Mouse (Mus musculus) cerebellum, adult 9-10 months (tissue): ENCODE results near the gene Il21.

ENCODE experiments used
- DNase-seq: peaks from one replicate; pipeline ENCODE4 v3.0.0; 2022

Il21 gene

DNA sequence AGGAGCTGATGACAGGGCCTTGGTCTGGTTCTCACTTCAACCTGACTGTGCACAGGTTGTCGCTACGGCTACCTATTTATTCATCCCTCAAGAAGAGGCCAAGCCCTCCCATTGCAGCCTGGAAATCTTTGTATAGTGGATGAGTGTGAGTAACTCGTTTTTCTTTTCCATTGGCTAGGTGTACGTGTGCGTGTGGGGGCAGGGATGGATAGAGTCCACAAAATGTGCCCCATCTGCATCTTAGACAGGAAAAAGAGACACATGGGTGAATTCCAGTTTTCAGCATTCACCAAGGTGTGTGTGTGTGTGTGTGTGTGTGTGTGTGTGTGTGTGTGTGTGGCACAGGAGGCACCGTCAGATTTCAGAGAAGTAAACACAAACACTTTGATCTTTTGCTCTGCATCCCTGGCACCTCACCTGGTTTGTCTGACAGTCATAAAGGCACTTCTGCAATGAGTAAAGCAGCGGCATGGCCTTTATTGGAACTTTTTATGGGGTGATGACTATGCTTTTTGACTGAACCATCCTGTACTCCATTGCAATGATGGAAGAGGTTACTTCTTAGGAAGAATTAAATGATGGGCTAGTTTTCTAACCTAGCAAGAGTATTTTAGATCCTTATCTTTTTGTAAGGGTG lies at the start of gene Il21:
TSS of gene Il21 (minus strand) at position 51 of the 637 bp plus-strand sequence.
- DNase-seq: no peak

DNA sequence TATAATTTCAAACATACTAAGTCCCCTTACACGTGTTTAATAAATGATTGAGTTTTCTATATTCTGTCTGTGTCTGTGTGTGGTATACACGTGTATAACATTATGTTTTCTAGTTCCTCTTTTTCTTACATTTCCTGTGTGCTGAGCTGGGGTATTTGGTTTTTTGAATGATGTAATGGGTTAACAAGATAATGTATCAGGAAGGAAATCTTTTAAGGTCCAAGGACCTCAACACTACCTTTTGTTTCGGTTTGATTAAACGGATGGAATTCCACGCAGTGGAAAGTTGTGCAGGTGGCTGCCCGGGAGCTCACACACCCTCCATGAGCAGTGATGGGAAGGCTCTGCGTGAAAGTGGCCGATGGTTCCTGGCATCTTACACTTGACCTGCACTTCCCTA lies 48.4 kb upstream of the Il21 start:
- DNase-seq: no peak

DNA sequence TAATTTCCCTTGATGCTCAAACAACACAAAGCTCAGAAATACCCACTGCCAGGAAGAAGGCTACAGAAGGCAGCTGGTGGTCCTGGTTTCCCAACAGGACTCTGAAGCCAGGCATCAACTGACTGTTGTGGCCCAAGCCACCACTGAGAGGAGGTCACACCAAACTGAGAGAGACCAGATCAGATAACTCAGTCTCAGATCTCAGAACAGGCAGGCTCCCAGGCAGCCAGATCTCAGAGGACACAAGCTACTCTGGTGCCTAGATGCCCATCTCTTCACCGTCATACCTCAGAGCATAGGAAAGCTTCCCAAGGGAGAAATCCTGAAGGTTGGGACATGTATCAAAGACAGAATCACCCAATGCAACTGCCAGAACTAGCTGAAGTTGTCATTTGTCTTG lies 47.8 kb upstream of the Il21 start:
- no peak for DNase-seq

DNA sequence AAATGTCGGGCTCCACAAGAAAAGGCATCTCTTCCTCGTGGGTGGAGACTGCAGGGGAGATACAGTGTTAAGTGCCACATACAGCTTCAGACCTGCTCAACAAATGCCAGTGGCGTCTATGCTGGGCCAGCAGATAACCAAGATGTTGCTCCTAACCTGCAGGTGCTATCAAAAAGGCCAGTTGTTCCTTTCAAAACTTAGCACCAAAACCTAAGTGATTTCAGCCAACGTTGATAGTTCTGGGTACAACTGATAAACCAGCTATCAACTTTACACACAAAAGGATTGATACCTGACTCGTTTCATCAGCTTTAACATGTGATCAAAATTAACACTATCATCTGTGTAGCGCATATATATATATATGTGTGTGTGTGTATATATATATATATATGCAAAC lies 42.2 kb upstream of the Il21 start:
- DNase-seq: no peak

DNA sequence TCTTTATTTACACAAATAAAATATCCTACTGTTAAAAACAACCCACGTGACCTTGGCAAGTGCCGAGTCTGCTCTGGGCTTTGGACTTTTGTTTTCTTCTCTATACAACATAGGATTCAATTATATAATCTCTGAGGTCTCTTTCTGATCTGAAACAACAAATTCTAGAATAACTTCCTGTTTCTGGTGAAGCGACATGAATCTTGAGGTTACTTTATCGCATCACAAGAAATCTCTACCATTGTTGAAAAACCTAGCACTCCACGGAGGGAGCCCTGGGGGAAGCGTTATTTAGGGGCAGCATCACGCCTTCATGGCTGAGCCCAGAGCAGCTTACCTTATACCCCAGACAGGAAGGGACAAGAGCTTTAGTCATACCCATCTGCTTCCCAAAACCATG lies 40.7 kb upstream of the Il21 start:
- no peak for DNase-seq

DNA sequence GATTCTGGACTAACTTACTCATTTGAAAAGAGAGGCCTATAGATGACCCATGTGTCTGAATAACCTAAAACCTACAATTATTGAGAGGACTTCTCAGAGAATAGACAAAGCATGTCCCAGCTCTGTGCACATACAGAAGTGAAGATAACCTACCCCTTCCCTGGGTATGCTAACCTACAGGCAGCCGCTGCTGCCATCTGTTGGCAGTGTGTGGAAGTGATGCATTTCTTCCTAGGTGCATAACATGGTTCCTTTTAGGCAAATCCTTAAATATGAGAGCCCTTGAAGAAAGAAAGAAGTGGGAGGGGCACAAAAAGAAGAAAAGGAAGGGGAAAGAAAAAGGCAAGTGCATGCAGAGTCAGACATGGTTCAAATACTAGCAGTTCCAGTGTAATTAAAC lies 38.8 kb upstream of the Il21 start:
- DNase-seq: peak; percentile 15

DNA sequence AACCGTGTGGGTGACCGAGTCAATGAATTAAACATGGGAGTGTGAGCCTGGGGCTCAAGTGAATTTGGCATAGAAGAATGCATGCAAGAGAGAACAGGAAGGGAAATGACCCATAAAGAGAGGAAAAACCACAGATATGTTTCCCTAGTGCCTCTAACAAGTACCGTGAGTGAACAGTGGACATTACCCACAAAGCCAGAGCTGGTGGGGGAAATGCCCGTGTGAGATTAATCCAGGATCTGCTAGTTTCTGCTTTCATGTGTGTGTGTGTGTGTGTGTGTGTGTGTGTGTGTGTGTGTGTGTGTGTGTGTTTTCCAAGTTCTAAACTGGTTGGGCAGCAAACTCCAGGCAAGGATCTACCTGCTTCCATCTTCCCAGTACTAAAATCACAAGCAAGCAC lies 37.5 kb upstream of the Il21 start:
- no peak for DNase-seq

DNA sequence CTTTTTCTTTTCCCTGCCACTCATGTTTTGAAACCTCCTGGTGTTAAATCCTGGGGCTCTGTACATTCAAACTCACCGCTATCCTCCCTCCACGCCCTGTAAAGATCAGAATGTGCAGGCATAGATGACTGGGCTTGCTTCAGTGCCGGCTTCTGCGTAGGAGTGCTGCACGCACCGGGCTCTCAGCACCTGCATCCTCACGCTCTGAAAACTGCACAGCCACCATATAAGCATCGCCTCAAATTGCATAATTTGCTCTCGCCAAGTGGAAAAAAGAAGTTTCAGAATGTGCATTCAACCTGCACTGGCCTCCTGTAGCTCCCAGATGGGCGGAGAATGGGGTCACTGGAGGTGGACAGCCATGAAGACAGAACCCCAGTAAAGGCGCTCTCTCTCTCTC lies 35.9 kb upstream of the Il21 start:
- no peak for DNase-seq

DNA sequence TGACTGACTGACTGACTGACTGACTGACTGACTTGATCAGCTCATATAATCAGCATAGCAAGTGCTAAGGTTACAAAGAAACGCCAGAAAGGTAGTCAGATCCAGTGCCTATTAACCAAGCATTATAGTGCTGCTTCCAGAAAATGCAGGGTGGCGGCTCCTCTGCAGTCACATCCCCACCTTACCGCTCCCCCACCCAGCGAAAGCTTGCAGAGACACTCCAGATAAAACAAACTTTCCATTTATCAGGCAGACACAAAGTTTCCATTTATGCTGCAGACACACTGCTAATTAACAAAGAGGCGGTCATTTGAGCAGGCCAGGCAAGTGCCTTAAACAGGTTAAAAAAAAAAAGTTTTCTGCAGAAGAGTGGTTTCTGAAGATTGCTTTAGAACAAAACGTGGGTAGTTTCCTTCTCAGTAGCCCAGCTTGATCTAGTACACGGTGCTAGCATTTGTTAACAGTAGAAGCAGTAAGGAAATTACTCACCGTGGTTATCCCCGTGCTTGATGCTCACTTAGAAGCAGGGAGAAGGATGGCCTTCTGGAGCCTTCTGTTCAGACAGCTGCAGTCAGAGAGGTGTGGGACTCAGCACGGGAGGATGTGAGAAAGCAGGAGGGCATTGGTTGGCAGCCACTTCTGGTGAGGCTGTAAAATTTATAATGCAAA lies 27.0 kb upstream of the Il21 start:
- DNase-seq: no peak

DNA sequence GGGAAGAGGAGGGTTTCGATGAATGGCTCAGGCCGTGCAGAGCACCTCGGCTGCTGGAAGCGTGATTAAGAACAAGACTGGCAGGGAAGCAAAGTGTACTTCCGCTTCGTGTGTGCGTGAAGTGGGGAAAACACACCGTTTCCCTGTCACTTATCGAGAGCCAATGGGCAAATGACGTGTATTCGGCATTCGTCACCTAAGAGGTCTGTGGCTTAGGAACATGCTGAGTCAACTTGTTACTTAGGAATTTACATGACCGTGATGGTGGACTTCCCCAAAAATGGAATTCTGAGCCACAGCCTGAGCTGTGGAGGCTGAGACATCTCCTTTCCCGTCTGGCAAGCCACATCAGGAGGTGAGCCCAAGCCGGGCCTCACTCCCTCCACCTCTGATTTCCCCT lies 25.3 kb upstream of the Il21 start:
- DNase-seq: no peak

DNA sequence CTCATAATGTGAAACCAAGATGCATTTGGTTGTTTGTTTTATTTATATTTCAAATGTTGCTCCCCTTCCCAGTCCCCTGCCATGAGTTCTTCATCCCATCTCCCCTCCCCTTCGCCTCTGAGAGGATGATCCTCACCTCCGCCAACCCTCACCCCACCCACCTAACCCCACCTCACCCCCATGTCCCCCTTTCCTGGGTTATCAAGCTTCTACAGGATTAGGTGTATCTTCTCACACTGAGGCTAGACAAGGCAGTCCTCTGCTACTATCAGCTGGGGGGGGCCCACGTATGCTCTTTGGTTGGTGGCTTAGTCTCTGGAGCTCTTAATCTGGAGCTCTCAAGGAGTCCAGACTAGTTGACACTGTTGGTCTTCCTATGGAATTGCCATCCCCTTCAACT lies 18.5 kb upstream of the Il21 start:
- no peak for DNase-seq

DNA sequence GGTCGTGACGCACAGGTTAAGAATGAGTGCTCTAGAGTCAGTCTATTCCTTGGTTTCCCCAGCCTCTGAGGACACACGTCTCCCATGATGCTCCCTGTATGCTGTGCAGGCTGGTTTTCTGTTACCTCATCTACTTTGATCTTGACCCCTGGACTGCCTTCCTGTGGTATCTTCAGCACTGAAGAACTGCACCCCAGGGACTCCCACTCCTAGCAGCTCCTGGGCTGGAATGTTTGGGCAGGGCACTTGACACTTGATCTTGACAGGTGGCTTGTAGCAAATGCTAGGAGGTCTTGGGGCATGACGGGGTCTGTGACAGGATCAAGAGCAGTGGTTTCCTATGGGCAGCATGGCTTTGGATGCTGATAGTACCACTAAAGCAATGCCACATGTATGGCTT lies 2.6 kb upstream of the Il21 start:
- no peak for DNase-seq

DNA sequence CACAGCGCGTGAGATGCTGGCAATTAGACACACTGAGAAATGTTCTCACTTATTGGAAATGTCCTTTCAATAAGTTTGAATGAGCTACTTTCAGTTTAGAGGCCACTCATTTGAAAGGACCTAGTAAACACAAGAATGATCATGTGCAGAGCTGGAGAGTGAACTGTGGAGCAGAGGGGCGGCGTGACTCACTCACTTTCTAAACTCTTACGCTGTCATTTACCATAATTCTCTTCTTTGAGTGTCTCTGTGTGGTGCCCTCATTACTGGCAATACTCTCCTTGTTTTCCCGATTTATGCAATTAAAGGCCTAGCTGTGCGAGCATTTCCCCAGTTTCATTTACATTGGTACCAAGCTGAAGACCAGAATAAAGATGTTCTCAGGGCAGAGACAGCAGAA lies 1.3 kb downstream of the Il21 start:
- DNase-seq: no peak

DNA sequence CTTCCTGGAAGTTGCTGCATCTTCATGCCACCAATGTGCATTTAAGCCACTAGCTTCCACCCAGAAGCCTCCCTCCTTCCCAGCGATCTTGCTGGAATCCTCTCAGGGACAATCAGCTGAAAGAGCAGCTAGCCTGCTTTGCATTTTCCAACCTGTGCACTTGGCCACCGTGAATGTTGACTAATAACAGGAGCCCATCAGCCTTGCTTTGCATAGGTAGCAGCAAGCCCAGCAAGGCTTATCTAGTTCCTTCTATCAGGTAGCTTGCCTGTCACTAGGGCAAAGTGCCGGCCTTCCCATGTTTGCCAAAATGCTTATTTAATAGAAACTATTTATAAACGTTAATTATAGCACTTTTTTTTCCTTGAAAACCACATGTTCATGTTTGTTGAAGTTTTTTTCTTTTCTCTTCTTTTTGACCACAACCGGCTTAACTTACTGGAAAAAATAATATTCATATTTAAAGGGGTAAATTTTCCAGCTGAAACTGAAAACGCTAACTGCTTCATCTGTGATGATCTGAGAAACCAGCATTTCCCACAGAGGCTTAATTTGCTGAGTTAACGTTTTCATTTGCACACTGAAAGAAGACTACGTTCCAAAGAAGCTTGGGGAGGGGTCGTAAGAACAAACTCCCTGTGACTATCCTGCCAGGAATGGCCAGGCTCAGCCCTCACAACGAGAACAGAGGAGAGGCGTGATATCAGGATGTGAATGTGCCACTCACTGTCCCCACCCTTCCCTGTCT lies 3.2 kb downstream of the Il21 start:
- DNase-seq: no peak

DNA sequence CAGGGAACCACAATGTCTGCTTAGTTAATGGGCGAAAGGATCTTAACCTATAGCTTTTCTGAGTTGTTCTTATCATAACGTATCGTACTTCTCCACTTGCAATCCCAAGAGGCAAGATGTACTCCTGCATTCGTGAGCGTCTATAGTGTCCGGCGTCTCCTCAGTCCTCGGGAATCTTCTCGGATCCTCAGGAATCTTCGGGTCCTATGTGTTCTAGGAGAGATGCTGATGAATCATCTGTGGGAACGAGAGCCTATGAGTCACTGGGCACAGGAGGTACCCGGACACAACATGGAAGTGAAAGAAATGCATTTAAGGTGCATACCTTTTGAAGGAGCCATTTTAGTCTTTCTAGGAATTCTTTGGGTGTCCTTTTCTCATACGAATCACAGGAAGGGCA lies 7.3 kb downstream of the Il21 start:
- no peak for DNase-seq

DNA sequence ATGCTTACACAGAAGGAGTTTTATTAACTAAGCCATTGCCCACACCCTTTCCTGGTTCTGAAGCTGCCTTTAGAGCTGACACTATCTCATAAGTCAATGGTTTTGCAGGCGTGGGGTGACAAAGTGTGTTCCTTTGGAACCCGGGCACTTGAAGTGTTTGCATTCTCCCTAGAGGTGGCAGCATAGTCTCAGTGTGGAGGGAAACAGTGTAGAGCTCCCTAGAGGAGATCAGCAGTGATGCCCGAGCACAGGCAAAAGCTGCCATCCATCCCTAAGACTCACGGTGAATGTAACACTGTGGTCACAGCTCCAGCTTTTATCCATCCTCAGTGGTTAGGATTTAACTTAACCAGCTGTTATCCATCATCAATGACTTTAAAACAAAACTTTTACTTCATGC lies 13.4 kb downstream of the Il21 start:
- peak; percentile 29 for DNase-seq

DNA sequence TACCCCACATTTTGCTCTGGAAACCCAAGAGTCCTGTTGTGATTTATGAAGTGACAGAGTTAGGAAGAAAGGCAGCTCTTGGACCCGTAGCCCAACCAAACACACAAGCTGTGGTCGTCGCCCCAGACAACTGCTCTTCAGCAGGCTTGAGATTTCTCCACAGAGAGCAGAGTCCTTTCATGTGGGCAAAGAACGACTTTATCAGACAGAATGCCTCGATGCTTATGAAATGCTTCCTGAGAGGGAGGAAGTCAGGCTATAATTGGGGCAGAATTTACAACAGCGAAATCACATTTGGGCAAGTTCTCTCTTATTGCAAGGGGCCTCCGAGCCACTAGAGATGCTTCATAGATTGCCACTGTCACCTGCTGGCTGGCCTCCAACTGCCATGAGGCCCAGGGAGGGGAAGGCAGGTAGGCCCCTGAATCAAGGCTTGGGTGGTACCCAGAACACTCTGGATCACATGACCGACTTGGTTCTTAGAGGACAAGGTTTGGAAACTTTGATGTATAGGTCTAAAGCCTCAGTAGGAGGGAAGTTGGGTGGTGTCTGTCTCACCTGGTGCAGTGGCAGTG lies 27.1 kb downstream of the Il21 start:
- no peak for DNase-seq

DNA sequence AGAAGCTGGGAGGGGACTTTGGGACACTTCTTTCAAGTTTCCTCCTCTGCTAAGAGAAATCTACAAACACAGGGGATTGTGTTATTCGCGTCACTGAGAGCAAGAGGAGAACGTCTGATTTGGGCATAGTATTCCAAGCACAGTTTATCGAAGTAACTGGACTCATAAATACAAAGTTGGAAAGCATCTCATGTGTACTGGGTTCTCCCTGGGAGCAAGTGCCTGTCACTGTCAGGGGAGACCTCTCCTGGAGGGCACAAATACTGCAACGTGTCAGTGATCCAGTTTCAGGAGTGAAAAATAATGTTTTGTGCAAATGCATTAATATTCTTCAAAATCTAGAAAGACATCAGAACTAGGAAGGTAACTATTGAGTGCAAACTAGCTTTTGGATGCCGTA lies 27.9 kb downstream of the Il21 start:
- DNase-seq: peak; percentile 9

DNA sequence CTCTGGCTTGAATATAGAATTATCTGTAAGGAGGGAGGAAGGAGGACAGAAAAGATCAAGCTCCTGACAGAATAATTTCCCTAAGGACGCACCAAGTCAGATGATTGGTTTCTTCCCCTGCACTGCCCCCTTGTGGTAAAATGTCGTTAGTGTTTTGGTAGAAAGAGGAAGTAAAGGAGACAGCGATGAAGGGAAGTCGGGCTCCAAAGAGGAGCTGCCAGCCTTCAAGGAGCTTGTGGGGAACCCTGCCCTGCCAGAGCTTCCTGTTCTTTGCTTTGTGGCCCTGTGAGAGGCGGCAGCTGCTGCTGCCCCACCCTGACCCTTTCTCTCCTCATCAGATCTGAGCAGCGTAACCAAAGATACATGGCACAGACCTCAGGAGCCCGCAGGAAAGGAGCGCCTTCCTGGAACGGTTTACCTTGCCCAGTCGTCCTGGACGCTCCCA lies 28.4 kb downstream of the Il21 start:
- DNase-seq: peak; percentile 70

DNA sequence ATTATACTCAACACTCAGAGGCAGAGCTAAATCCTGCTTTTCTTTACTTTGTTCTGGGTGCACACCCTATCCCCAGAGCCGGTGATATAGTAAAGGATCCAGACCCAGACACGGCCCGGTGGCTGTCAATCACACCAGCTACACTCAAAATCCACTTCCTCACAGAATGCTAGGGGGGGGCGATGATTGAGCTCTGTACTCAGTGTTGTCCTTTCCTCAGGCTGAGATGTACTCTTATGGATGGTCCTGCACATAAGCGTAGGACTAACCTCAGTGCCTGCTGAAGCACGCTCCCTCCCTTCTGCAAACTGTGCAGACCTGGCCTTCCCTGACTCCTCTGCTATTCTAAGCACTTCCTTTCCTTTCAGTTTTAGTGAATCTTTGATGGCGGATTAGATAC lies 29.6 kb downstream of the Il21 start:
- DNase-seq: no peak

DNA sequence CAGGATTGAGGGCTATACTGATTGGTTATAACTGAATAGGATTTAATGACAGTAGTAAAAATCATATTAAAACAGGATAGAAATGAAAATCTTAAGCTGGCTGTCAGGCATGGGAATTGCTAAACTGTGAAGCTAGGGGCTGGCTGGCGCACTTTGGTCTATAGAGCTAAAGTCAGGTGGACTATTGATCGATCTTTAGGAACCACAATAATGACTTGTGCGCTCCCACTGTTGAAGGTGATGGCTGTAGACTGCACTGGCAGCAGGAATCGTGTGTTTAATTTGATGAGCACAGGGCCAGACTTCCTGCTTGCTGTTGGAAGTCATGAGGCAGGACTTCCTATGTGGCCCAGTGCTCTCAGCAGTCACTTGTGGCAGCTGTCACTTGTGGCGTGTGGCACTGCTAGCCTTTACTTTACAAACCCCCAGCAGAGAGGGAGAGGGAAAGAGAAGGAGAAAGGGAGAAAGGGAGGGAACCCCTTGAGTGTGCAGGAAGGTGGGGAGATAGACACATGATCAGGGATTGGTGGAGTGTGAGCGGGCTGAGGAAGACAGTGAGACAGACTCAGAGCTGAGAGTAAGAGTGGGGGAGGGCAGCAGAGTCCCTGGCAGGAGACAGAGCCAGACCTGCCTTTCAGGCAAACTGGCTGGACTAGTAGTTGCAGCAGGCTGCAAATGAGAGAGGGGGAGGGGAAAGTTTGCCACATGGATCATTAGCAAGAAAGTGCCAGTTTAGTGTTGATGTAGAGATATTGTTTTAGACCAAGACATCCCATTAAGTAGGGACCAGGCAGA lies 31.1 kb downstream of the Il21 start:
- DNase-seq: no peak

DNA sequence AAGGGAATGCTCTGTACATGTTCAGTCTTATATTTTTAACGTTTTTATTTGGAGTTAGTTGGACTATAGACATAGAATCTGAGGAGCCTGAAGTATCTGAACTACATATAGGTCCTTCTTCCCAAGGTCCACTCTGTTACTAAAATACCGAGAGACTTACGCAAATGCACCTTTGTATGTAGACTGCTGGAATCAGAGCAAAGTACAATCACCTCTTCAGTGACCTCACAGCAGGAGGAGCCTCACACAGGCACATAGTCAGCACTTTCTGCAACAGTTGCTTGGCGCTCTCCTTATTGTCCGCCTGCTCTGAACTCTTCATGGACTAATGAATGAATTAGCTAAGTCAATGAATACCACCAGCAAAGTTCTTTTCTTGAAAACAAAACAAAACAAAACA lies 34.1 kb downstream of the Il21 start:
- no peak for DNase-seq

DNA sequence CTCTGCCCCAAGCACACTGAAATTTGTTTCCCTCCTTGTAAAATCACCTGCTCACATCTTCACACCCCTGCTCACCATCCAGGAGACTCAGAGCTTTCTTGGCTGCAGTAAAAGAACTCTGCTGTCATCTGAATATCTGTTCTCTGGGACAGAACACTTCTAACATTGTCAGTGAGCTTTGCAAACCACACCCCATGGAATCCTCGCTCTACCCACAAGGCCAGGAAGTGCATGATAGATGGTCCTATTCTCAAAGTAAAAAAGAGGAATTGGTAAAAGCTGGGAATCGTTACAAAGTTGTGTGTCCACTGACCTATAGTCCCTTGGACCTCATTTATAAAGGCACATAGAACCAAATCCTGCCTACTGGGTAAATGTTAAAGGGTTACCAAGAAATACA lies 40.5 kb downstream of the Il21 start:
- no peak for DNase-seq
